Mouse (Mus musculus): ENCODE results near the gene Trim63. TPM values are rescaled to one million over a fixed set of nuclear protein-coding genes. Genes with fewer than 3 reads are reported as not detected.

The Trim63 gene
- polyA plus RNA-seq, 1 experiment from 2014 or later = 0.13 TPM

DNA sequence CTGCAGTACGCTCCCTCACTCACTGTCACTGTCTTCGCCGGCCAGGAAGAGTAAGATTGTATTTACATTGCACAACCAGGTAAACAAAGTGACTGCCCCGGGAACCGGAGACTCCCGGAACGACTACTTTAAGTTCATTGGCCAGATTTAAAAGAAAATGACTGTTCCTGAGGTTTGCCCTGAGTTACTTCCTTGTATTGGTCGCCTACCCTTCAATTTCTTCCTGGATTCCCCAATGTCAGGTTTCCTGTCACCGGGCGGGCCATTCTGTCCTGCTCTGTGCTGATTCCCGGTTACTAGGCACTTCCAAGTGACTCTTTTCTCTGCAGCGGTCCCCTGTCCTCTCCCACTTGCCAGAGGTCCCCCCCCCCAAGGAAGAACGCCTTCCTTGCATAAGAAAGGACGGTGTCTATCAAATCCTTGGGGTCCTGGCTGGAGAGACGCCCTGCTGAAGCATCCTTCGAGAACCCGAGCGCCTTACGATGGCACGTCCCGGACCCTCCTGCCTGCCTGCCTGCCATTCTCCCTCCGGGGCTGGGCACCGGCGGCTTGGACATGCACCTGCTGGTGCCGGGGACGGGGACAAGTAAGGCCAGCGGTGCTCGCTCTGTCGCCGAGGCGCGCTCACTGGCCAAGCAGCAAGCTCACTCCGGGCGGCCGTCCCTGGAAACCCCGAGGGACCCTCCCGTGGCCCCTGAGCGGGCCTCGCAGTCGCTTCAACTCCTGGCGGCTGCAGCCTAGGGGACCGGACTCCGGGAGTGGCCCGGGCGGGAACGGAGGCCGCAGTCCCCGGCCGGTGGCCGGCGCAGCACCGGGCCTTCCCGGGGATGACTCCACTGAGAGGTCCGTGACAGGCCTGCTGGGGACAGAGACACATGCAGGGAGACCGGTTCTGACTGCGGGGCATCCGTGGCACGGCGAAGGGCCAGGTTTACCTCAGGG, 28.4 kb upstream of the Trim63 start:
- 4% methylated on average over 59 of the region's 59 CpGs for WGBS
- Histone ChIP-seq H3K4me1 (replicated peaks; ENCODE audit: control insufficient read depth, insufficient read depth, low read length) (peaks cover 3% of the 10 kb centered on the region; the same call in 1 of the 2 replicates), H3K9ac (ENCODE audit: low read length) (peak overlapping the region; percentile 99), H3K4me3 (ENCODE audit: low read depth, low read length) (peak overlapping the region; percentile 98), H3K36me3 (ENCODE audit: control insufficient read depth, insufficient read depth, low read length) (peaks cover 3% of the 10 kb centered on the region), H3K4me2 (ENCODE audit: low read depth, low read length, severe bottlenecking) (peak overlapping the region; percentile 91), H3K27me3 (ENCODE audit: control insufficient read depth, insufficient read depth, low read length) (no peaks in the 10 kb centered on the region), H3K27ac (ENCODE audit: low read depth, low read length) (peak overlapping the region; percentile 65), H3K9me3 (ENCODE audit: control insufficient read depth, low read length) (no peaks in the 10 kb centered on the region)
- ATAC-seq (replicated peaks; ENCODE audit: low FRiP score) = peak; percentile 32; the same call in 1 of the 2 replicates
- DNase-seq (ENCODE audit: low spot score) = peak; percentile 79

DNA sequence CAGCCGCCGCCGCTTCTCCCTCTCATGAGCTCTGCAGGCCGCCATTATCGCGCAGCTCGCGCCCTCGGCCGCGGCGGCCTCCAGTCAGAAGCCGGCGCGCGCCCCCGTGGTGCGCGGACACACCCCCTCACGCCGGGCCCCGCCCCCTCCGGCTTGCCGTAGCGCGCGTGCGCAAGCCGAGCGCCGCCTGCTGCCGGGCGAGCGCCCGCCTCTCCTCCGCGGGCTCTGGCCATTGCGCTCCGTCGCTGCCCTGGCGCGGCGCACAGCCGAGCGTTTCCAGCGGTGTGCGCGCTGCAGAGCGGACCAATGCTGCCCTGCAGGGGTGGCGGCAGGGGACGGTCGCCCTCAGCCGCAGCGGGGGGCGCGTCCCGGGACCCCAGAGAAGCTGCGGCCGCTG, 27.8 kb upstream of the Trim63 start:
- DNase-seq (ENCODE audit: low spot score) (peak; percentile 99), ATAC-seq (replicated peaks; ENCODE audit: low FRiP score) (peak; percentile 94)
- Histone ChIP-seq H3K36me3 (ENCODE audit: control insufficient read depth, insufficient read depth, low read length) (no peaks in the 10 kb centered on the region; the same call in 1 of the 2 replicates), H3K27ac (ENCODE audit: low read depth, low read length) (peak overlapping the region; percentile 100), H3K4me3 (ENCODE audit: low read depth, low read length) (peak overlapping the region; percentile 98), H3K27me3 (ENCODE audit: control insufficient read depth, insufficient read depth, low read length) (no peaks in the 10 kb centered on the region), H3K9me3 (ENCODE audit: control insufficient read depth, low read length) (no peaks in the 10 kb centered on the region), H3K9ac (ENCODE audit: low read length) (peak overlapping the region; percentile 99), H3K4me2 (ENCODE audit: low read depth, low read length, severe bottlenecking) (peak overlapping the region; percentile 91), H3K4me1 (replicated peaks; ENCODE audit: control insufficient read depth, insufficient read depth, low read length) (peaks cover 3% of the 10 kb centered on the region; the same call in 1 of the 2 replicates)
- WGBS = under 1% methylated on average over 40 of the region's 59 CpGs

DNA sequence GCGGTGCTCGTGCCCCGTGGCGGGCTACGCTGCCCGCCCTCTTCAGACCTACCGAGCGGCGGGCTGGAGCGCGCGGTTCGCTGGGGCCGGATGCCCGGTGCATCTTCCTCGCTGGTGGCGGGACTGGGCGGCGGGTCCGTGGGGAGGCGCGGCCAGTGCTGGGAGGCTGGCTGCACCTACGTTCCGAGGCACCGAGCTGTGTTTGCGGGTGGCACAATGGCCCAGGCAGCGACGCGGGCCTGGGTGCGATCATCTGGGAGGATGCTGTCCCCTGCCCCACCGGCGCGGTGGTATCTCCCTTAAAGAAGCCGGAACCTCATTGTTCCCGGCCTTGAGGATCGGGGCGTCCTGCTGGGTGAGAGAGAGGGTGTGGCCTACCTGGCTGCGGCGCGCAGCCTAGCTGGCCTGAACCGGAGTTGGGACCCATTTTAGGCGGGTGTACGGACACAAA, 27.3 kb upstream of the Trim63 start, which contains the start of gene Pdik1l:
TSS of gene Pdik1l (minus strand) at position 321 of the 451 bp plus-strand sequence.
- WGBS = 0% methylated on average over 43 of the region's 43 CpGs
- H3K4me1 ChIP-seq (replicated peaks; ENCODE audit: control insufficient read depth, insufficient read depth, low read length) = peaks cover 3% of the 10 kb centered on the region; the same call in 1 of the 2 replicates
- H3K4me2 ChIP-seq (ENCODE audit: low read depth, low read length, severe bottlenecking) = peak within 1 kb of the TSS; percentile 91
- no peaks in the 10 kb centered on the region for H3K27me3 ChIP-seq (ENCODE audit: control insufficient read depth, insufficient read depth, low read length)
- peak within 1 kb of the TSS; percentile 98 for H3K4me3 ChIP-seq (ENCODE audit: low read depth, low read length)
- H3K36me3 ChIP-seq (ENCODE audit: control insufficient read depth, insufficient read depth, low read length) = no peaks in the 10 kb centered on the region; the same call in 1 of the 2 replicates
- ATAC-seq (replicated peaks; ENCODE audit: low FRiP score) (peak; percentile 77), DNase-seq (ENCODE audit: low spot score) (peak; percentile 91)
- no peaks in the 10 kb centered on the region for H3K9me3 ChIP-seq (ENCODE audit: control insufficient read depth, low read length)
- peak within 1 kb of the TSS; percentile 100 for H3K27ac ChIP-seq (ENCODE audit: low read depth, low read length)
- H3K9ac ChIP-seq (ENCODE audit: low read length) = peak within 1 kb of the TSS; percentile 99

DNA sequence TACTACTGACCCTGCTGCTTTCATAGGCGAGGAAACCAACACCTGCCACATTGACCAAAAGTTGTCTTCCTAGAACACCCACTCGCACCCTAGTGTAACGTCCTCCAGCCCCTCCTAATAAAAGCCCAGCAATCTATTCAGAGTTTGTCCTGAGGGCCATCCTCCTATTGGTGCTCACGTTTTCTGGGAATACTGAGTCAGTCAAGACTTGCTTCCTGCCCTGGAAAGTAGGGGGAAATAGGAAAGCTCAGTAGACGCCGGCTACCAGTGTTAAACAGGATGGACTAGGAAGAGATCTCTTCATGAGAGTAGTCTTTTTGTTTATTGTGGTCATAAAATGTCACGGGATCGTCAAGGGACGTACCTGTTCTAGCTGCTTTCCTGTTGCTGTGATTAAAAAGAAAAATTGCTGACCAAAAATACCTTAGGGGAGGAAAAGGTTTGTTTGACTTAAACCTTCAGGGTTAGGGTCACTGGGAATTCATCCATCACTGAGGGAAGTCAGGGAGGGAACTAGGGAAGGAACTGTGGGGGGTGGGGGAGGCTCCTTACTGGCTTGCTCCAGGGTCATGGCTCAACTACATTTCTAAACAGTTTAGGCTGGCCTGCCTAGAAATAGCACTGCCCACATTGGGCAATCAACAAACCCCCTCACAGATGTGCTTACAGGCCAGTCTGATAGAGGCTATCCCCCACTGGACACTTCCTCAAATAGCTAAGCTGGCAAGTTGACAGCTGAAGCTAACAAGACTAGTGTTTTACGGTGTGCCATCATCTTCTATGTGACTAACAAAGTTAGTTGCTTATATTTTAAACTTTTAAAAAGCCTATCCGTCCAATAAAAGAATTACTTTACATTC, 26.3 kb upstream of the Trim63 start:
- Histone ChIP-seq H3K27ac (ENCODE audit: low read depth, low read length) (0 out of 2 replicates have a peak overlapping the region, but pooled peaks have one; percentile 100), H3K4me3 (ENCODE audit: low read depth, low read length) (peak overlapping the region; percentile 98)
- 49% methylated on average over 11 of the region's 11 CpGs for WGBS

DNA sequence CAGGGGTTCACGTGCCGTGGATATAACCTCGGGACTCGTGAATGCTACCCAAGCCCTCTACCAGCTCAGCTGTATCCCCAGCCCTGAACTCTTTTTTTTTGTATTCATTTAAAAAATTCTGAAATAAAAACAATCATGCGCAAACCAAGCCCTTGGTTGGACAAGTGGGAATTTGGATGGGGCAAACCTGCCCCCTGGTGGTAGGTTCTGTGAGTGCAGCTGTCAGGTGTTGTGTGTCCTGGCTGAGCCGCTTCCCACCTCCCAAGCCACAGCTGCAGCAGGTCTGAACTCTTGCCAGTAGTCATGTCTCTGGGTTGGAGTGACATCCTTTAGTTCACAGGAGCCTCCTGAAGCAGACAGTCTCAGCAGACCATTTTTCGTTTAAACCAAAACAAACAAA, 22.9 kb upstream of the Trim63 start:
- 21% methylated on average over 7 of the region's 7 CpGs for WGBS
- Histone ChIP-seq H3K27me3 (ENCODE audit: control insufficient read depth, insufficient read depth, low read length) (no peaks in the 10 kb centered on the region), H3K9ac (ENCODE audit: low read length) (no peak overlapping the region), H3K27ac (ENCODE audit: low read depth, low read length) (no peak overlapping the region), H3K4me1 (replicated peaks; ENCODE audit: control insufficient read depth, insufficient read depth, low read length) (peaks cover 3% of the 10 kb centered on the region; the same call in 1 of the 2 replicates), H3K4me3 (ENCODE audit: low read depth, low read length) (no peak overlapping the region), H3K9me3 (ENCODE audit: control insufficient read depth, low read length) (no peaks in the 10 kb centered on the region), H3K4me2 (ENCODE audit: low read depth, low read length, severe bottlenecking) (no peak overlapping the region), H3K36me3 (ENCODE audit: control insufficient read depth, insufficient read depth, low read length) (no peaks in the 10 kb centered on the region)
- no peak for ATAC-seq (replicated peaks; ENCODE audit: low FRiP score)
- peak; percentile 91 for DNase-seq (ENCODE audit: low spot score)

More for the DNA sequence above, 26.3 kb upstream of the Trim63 start:
- no peak for ATAC-seq (replicated peaks; ENCODE audit: low FRiP score)
- H3K36me3 ChIP-seq (ENCODE audit: control insufficient read depth, insufficient read depth, low read length) = no peaks in the 10 kb centered on the region; the same call in 1 of the 2 replicates
- DNase-seq (ENCODE audit: low spot score) = no peak
- H3K27me3 ChIP-seq (ENCODE audit: control insufficient read depth, insufficient read depth, low read length) = no peaks in the 10 kb centered on the region
- no peaks in the 10 kb centered on the region for H3K9me3 ChIP-seq (ENCODE audit: control insufficient read depth, low read length)
- peak overlapping the region; percentile 99 for H3K9ac ChIP-seq (ENCODE audit: low read length)
- peaks cover 3% of the 10 kb centered on the region; the same call in 1 of the 2 replicates for H3K4me1 ChIP-seq (replicated peaks; ENCODE audit: control insufficient read depth, insufficient read depth, low read length)
- peak overlapping the region; percentile 68 for H3K4me2 ChIP-seq (ENCODE audit: low read depth, low read length, severe bottlenecking)

DNA sequence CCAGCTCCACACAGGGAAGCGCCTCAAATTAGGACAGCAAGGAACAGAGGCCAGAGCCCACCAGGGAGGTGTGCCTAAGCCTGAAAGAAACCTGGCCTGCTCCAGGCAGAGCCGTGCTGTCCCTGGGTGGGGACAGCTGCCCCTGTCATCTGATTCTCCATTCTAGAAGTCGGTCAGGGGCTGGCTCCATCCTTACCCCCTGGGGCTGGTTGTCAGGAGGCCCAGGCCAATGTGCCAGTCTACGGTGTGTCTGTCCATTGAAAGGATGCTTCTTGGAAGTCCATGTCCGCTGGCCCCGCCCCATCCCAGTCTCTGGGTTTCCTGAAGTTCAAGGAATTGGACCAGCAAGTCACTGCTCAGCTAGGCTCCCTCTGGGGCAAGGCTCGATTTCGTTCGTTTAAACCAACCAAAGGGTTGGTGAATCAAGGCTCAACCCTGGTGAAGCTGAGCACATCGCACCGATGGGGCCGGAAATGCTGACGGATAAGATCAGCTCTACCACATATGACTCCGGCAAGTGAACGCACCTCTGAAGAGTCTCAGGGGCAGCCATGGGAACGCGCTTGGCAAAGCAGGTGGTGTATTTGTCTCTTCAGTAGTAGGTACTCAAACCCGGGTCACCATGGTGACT, 21.7 kb upstream of the Trim63 start:
- Histone ChIP-seq H3K4me1 (replicated peaks; ENCODE audit: control insufficient read depth, insufficient read depth, low read length) (peaks cover 3% of the 10 kb centered on the region; the same call in 1 of the 2 replicates), H3K27ac (ENCODE audit: low read depth, low read length) (no peak overlapping the region), H3K27me3 (ENCODE audit: control insufficient read depth, insufficient read depth, low read length) (no peaks in the 10 kb centered on the region), H3K9ac (ENCODE audit: low read length) (no peak overlapping the region), H3K9me3 (ENCODE audit: control insufficient read depth, low read length) (no peaks in the 10 kb centered on the region), H3K4me3 (ENCODE audit: low read depth, low read length) (no peak overlapping the region), H3K36me3 (ENCODE audit: control insufficient read depth, insufficient read depth, low read length) (no peaks in the 10 kb centered on the region), H3K4me2 (ENCODE audit: low read depth, low read length, severe bottlenecking) (no peak overlapping the region)
- 76% methylated on average over 18 of the region's 18 CpGs for WGBS
- no peak for ATAC-seq (replicated peaks; ENCODE audit: low FRiP score)
- no peak for DNase-seq (ENCODE audit: low spot score)

DNA sequence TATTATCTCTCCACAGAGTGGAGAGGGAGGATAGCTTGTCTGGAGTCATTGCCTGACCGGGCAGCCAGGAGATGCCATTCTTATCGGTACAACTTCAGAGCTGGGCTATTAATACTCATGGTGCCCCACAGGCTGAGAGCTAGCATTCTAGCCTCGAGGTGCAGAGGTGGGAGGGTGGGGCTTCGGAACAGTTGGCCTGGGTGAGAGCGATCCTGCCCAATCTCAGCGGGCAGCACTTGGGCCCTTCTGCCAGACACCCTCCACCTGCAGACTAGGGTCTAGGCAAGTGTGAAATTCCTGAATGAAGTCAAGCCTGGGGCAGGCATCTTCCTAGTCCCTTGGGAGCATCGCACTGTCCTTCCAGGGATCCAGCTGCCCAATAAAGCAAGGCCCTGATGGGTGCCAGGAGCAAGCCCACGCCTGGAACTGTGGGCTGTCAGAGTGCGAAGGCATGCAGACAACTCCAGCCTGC, 21.2 kb upstream of the Trim63 start:
- H3K4me1 ChIP-seq (replicated peaks; ENCODE audit: control insufficient read depth, insufficient read depth, low read length) = no peaks in the 10 kb centered on the region
- no peak for ATAC-seq (replicated peaks; ENCODE audit: low FRiP score)
- H3K9me3 ChIP-seq (ENCODE audit: control insufficient read depth, low read length) = no peaks in the 10 kb centered on the region
- no peak overlapping the region for H3K4me3 ChIP-seq (ENCODE audit: low read depth, low read length)
- no peak overlapping the region for H3K4me2 ChIP-seq (ENCODE audit: low read depth, low read length, severe bottlenecking)
- no peak for DNase-seq (ENCODE audit: low spot score)
- no peak overlapping the region for H3K9ac ChIP-seq (ENCODE audit: low read length)
- H3K27me3 ChIP-seq (ENCODE audit: control insufficient read depth, insufficient read depth, low read length) = no peaks in the 10 kb centered on the region
- WGBS = 73% methylated on average over 9 of the region's 9 CpGs
- H3K27ac ChIP-seq (ENCODE audit: low read depth, low read length) = no peak overlapping the region
- no peaks in the 10 kb centered on the region for H3K36me3 ChIP-seq (ENCODE audit: control insufficient read depth, insufficient read depth, low read length)

Data from forebrain, embryonic 11.5 days (tissue).